Mouse (Mus musculus) lung, postnatal 0 days (tissue): ENCODE data around the gene Dlg4. TPM values are rescaled to one million over a fixed set of nuclear protein-coding genes. Genes with fewer than 3 reads are reported as not detected.

ENCODE experiments used
- ATAC-seq: fragments of 200-750 bp; cut with Nextera tagmentation; 2 replicates; pipeline ENCODE4 v1.8.0; 2017; ENCODE audit warnings: moderate library complexity
- DNase-seq: peaks from one replicate; pipeline ENCODE4 v3.0.0-alpha.2; 2016; ENCODE audit warnings: low spot score
- H3K27ac ChIP-seq: fragments of 300-500 bp; sonication (generic); 2 replicates; pipeline ENCODE4 v1.5.1; 2014; ENCODE audit warnings: antibody characterized with exemption, mild to moderate bottlenecking, low read length, mixed read lengths
- H3K27me3 ChIP-seq: fragments of 300-500 bp; sonication (generic); replicated peaks from 2 replicates; pipeline ENCODE4 v1.6.1; 2014; ENCODE audit warnings: low read length, mixed read lengths; ENCODE audit not compliant: insufficient read depth
- H3K36me3 ChIP-seq: fragments of 300-500 bp; sonication (generic); 2 replicates; pipeline ENCODE4 v1.6.1; 2014; ENCODE audit warnings: low read length, mixed read lengths; ENCODE audit not compliant: insufficient read depth
- H3K4me1 ChIP-seq: fragments of 300-500 bp; sonication (generic); 2 replicates; pipeline ENCODE4 v1.6.1; 2014; ENCODE audit warnings: antibody characterized with exemption, low read depth, low read length, mixed read lengths; ENCODE audit not compliant: insufficient read depth
- H3K4me2 ChIP-seq: fragments of 300-500 bp; sonication (generic); replicated peaks from 2 replicates; pipeline ENCODE4 v1.6.1; 2014; ENCODE audit warnings: low read depth, mild to moderate bottlenecking, low read length, moderate library complexity, mixed read lengths
- H3K4me3 ChIP-seq: fragments of 300-500 bp; sonication (generic); 2 replicates; pipeline ENCODE4 v1.5.1; 2014; ENCODE audit warnings: low read depth, low read length
- H3K9ac ChIP-seq: fragments of 300-500 bp; sonication (generic); replicated peaks from 2 replicates; pipeline ENCODE4 v1.6.1; 2014; ENCODE audit warnings: low read depth, mild to moderate bottlenecking
- H3K9me3 ChIP-seq: fragments of 300-500 bp; sonication (generic); 2 replicates; pipeline ENCODE4 v1.6.1; 2016; ENCODE audit warnings: low read length, mixed read lengths
- CTCF ChIP-seq: IDR thresholded peaks from 2 replicates; pipeline ENCODE4 v1.5.1; 2016; ENCODE audit warnings: antibody characterized with exemption, mild to moderate bottlenecking
- EP300 ChIP-seq: IDR thresholded peaks from 2 replicates; pipeline ENCODE4 v1.6.1; 2016; ENCODE audit warnings: antibody characterized with exemption, mild to moderate bottlenecking, control low read depth
- WGBS: fragments of 180-500 bp; shearing (Covaris S2); extraction: QIAGEN DNeasy Blood & Tissue Kit; methylation state at CpG from one replicate; pipeline ENCODE4 v1.1.7; 2014; 5-methylcytosine and 5-hydroxymethylcytosine counted together
- polyA plus RNA-seq: library from polyadenylated mRNA; unstranded; fragments of >200 nt; fragmentation: Nextera tagmentation; extraction: Ambion mirVana; gene quantifications from 2 replicates; pipeline ENCODE4 v1.2.1, GENCODE M21; 2015

Gene Dlg4
- polyA plus RNA-seq, 1 experiment from 2014 or later = 2.0 TPM

DNA sequence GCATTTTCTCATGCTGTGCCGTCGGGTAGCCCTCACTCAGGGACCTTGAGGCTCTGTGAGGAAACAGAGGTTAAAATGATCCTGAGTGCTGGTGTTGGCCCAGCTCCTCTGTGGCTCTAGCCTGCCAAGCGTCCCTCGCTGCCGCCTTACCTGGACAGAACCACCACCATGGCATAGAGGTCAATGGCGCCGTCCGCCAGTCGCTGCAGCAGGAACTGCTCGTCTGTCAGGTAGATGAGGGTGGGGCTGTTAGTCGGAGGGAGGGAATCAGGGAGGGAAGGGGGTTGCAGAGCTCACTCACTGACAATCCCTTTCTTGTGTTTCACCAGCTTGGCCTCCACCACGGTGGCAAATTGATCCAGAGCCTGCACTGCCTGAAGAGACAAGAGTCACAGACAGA is 6.2 kb upstream of the Dlg4 start:
- DNase-seq (no peak), ATAC-seq (no peak)
- Histone ChIP-seq H3K9me3 (no peaks in the 10 kb centered on the region), H3K36me3 (peaks cover 63% of the 10 kb centered on the region), H3K4me3 (no peak overlapping the region), H3K9ac (no peak overlapping the region), H3K4me2 (no peak overlapping the region), H3K4me1 (peaks cover 7% of the 10 kb centered on the region), H3K27ac (no peak overlapping the region), H3K27me3 (no peaks in the 10 kb centered on the region)
- TF ChIP-seq EP300 (no peak), CTCF (no peak)
- 80% methylated on average over 12 of the region's 12 CpGs for WGBS

DNA sequence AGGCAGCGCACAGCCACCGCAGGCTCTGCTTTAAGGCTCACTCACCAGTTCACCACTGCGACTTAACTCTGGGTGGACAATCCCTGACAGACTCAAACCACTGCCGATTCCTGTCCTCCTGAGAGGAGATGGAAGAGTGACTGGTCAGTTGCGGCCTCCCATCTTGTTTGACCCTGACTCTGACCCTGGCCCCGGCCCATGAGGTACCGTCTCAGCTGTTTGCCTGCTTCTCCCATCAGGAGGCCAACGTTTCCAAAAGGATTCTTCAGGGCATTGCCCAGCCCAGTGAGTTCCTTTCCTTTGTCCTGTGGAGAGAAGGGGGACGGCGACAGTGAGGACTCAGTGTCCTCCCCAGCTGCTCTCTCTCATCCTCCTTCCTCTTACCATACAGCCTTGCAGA is 5.8 kb upstream of the Dlg4 start:
- 86% methylated on average over 10 of the region's 10 CpGs for WGBS
- no peaks in the 10 kb centered on the region for H3K27me3 ChIP-seq
- H3K36me3 ChIP-seq = peaks cover 63% of the 10 kb centered on the region
- ATAC-seq (no peak), DNase-seq (no peak)
- TF ChIP-seq EP300 (no peak), CTCF (no peak)
- H3K9me3 ChIP-seq = no peaks in the 10 kb centered on the region
- H3K4me2 ChIP-seq = no peak overlapping the region
- no peak overlapping the region for H3K27ac ChIP-seq
- no peak overlapping the region for H3K9ac ChIP-seq
- peaks cover 7% of the 10 kb centered on the region for H3K4me1 ChIP-seq
- H3K4me3 ChIP-seq = no peak overlapping the region

DNA sequence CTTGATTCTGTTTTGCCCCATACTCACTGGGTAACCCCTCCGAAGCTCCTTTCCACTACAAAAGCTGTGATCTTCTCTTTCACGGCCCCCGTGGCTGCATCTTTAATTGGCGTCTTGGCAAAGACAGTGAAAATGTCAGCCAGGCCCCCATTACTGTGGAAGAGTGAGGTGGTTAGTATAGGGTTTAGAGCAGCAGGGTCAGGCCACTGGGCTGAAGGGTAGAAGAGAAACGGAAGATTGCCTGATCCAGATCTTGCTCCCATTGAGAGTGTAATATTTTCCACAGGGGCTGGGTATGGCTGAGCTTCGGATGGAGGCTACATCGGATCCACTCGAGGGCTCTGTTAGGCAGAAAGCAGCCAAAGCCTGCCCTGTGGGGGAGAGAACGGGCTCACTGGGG is 3.8 kb upstream of the Dlg4 start:
- Histone ChIP-seq H3K4me2 (no peak overlapping the region), H3K36me3 (peaks cover 45% of the 10 kb centered on the region), H3K4me1 (peaks cover 7% of the 10 kb centered on the region), H3K9me3 (no peaks in the 10 kb centered on the region), H3K27me3 (no peaks in the 10 kb centered on the region), H3K4me3 (no peak overlapping the region), H3K27ac (no peak overlapping the region), H3K9ac (no peak overlapping the region)
- 79% methylated on average over 9 of the region's 9 CpGs for WGBS
- ATAC-seq (no peak), DNase-seq (no peak)
- TF ChIP-seq CTCF (no peak), EP300 (no peak)

DNA sequence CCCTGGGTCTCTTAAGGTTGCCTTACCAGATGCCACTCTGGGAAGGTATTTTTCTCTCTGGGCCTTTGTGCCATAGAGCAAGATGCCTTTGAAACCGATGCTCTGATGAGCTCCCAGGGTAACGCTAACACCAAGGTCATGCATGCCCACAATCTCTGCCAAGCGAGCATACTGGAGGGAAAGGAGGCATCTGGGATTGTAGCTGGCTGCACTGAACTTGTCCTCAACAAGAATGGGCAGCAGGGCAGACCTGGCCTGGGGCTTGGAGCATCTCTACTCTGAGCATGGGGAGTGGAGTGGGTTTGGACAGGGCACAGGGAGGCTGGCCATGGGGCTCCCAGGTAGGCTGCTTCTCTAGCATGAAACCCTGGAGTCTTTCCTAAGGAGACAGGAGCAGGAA is 3.3 kb upstream of the Dlg4 start:
- ATAC-seq = no peak
- no peaks in the 10 kb centered on the region for H3K9me3 ChIP-seq
- no peak overlapping the region for H3K4me3 ChIP-seq
- TF ChIP-seq EP300 (no peak), CTCF (no peak)
- no peak overlapping the region for H3K27ac ChIP-seq
- peaks cover 41% of the 10 kb centered on the region for H3K36me3 ChIP-seq
- H3K9ac ChIP-seq = no peak overlapping the region
- no peak overlapping the region for H3K4me2 ChIP-seq
- 83% methylated on average over 3 of the region's 3 CpGs for WGBS
- peaks cover 7% of the 10 kb centered on the region for H3K4me1 ChIP-seq
- DNase-seq = no peak
- H3K27me3 ChIP-seq = no peaks in the 10 kb centered on the region

DNA sequence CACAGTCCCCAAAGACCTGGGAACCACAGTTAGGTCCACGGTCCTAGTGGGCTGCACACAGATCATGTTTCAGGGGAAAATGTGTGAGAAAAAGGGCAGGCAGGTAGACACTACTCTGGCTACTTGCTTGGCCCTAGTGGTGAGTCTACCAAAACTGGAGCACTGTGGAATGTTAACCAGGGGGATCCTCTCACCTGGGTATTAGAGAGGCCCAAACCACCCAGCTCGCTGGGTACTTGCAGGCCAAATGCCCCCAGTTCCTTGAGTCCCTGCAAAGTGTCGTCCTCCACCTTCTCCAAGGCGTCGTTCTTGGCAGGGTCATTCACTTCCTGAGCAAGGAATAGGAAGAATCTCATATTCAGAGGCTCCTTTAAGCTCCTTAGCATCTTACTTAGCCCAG is 2.7 kb upstream of the Dlg4 start:
- Histone ChIP-seq H3K27ac (no peak overlapping the region), H3K4me3 (no peak overlapping the region), H3K4me1 (peaks cover 7% of the 10 kb centered on the region), H3K9ac (no peak overlapping the region; the same call in 1 of the 2 replicates), H3K36me3 (peaks cover 35% of the 10 kb centered on the region), H3K4me2 (no peak overlapping the region), H3K9me3 (no peaks in the 10 kb centered on the region), H3K27me3 (no peaks in the 10 kb centered on the region)
- TF ChIP-seq CTCF (no peak), EP300 (no peak)
- 46% methylated on average over 5 of the region's 5 CpGs for WGBS
- DNase-seq (no peak), ATAC-seq (no peak)

DNA sequence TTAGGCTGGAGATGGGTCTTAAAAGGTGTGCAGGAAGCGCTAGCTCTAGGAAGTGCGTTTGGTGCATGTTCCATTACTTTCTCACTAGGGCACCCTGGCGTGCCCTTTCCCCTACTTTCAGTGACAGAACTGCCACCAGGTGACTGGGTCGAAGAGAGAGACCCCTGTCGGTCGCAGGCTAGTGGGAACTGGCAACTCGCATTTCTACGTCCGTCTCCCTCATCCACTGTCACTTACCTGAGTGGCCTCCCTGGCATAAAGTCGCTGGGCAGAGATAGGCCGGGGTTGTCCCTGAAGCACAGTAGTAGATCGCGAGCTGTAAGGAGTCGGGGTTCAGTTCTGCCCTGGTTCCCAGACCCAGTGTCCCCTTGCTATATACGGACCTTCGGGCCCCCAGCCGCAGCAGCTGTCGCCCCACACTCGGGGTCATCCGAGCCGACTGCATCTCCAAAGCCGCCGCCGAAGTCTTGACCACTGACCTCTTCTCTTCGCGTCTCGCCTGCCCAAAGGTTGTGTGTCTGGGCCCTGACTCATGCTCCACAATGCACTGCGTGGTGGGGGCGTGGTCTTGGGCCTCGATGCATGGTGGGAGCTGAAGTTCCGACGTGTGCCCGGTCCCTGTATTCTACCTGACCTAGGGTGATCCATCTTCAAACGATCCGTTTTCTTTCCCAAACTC is 1.7 kb upstream of the Dlg4 start, which contains the start of gene Acadvl:
Gene Acadvl (minus strand): TSS at position 532 of the 679 bp plus-strand sequence.
- WGBS = under 1% methylated on average over 35 of the region's 35 CpGs
- Histone ChIP-seq H3K4me1 (peaks cover 7% of the 10 kb centered on the region), H3K9me3 (no peaks in the 10 kb centered on the region), H3K36me3 (peaks cover 25% of the 10 kb centered on the region), H3K27ac (peak within 1 kb of the TSS; percentile 77), H3K4me2 (peak within 1 kb of the TSS; percentile 84), H3K27me3 (no peaks in the 10 kb centered on the region), H3K4me3 (peak within 1 kb of the TSS; percentile 64), H3K9ac (peak within 1 kb of the TSS; percentile 46)
- ATAC-seq (peak; percentile 89), DNase-seq (peak; percentile 95)
- TF ChIP-seq EP300 = no peak; the same call in 1 of the 2 replicates
- TF ChIP-seq CTCF = peak; percentile 63
